Mouse (Mus musculus) left cerebral cortex, adult 9 months (tissue): ENCODE measurements around the gene Olfr463.

Experiments used
- DNase-seq, 2 experiments: peaks; one replicate each; pipeline ENCODE4 v3.0.0; 2022; ENCODE audit warnings: low spot score in 2 of 2

Gene Olfr463

GRCm38 (mm10) chr11:87847884-87848283 lies 49.3 kb downstream of the Olfr463 start:
- DNase-seq, result no peak

GRCm38 (mm10) chr11:87846968-87847600 lies 50.1 kb downstream of the Olfr463 start:
- no peak for DNase-seq
